Mouse (Mus musculus) olfactory bulb, adult 2 months (tissue): ENCODE data around the gene Pno1.

Source experiments
- CTCF ChIP-seq: fragments of 200-500 bp; IDR thresholded peaks from 2 replicates; pipeline ENCODE4 v1.5.1; 2012; ENCODE audit warnings: low read depth, mild to moderate bottlenecking, low read length, moderate library complexity; ENCODE audit not compliant: insufficient read depth
- POLR2A ChIP-seq: fragments of 200-500 bp; IDR thresholded peaks from 2 replicates; pipeline ENCODE4 v1.6.1; 2012; ENCODE audit warnings: mild to moderate bottlenecking, low read depth, low read length, moderate library complexity; ENCODE audit not compliant: insufficient read depth

GRCm38 (mm10) chr11:17183165-17183564 lies 28.2 kb downstream of the Pno1 start:
- no peak for TF ChIP-seq CTCF
- no peak for TF ChIP-seq POLR2A
